Mouse (Mus musculus) kidney, adult 2 months (tissue): ENCODE data around the gene Hoxc4.

Experiments
- CTCF ChIP-seq: fragments of 200-500 bp; conservative IDR thresholded peaks from 2 replicates; pipeline ENCODE4 v1.5.1; 2011; ENCODE audit warnings: low read depth, mild to moderate bottlenecking, control low read depth, low read length, moderate library complexity, mixed read lengths; ENCODE audit not compliant: insufficient read depth, insufficient read length
- POLR2A ChIP-seq: fragments of 200-500 bp; IDR thresholded peaks from one replicate; pipeline ENCODE4 v1.6.1; 2011; ENCODE audit warnings: low read depth, low read length, control low read depth

DNA sequence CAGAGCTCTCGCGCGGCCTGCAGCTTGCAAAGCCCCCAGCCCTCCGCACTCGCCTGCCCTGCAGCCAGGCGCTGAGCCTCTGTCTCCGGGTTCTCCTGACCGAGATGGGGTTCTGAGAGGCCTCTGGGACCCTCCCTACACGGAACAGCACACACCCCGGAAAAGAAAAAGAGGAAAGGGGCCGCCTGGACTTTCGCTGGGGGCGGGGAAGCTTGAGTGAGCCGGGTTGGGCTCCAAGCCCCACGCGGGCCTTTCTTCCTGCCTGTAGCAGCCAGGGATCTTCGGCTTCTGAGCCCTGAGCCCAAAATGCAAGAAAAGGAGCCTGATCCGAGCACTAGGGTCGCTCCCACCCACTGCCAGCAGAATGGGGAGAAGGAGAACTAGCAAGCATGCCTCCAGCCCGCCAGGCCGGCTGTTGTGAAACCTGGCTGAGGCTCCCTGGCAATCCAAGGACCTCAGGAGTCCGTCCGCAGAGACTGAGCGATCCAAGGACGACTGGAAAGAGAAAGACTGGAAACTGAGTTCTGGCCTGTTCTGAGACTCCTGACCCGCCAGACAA, 6.7 kb upstream of the Hoxc4 start:
- TF ChIP-seq CTCF (no peak), POLR2A (no peak)
